Mouse (Mus musculus) megakaryocyte, embryonic 14.5 days (primary cell): ENCODE measurements around the gene Vmn1r9.

Experiments
- FLI1 ChIP-seq: IDR thresholded peaks from 2 replicates; pipeline ENCODE4 v1.6.1; 2012; ENCODE audit warnings: low read length, inconsistent platforms, mixed read lengths
- GATA1 ChIP-seq: IDR thresholded peaks from 3 replicates; pipeline ENCODE4 v1.6.1; 2012; ENCODE audit warnings: mixed read lengths, low read length, inconsistent platforms, borderline replicate concordance

- no peak for TF ChIP-seq GATA1
- TF ChIP-seq FLI1 = no peak
Measured at GRCm38 (mm10) chr6:57106358-57106757, 39.8 kb downstream of the Vmn1r9 start.
